Mouse (Mus musculus) liver (tissue): ENCODE data around the gene Pdxp.

ENCODE experiments used
- DNase-seq: peaks from one replicate; pipeline ENCODE4 v3.0.0-alpha.2; 2020; ENCODE audit warnings: mixed read lengths

Gene Pdxp

GRCm38 (mm10) chr15:78899740-78900584 lies 13.8 kb upstream of the Pdxp start, which contains the start of gene Sh3bp1:
TSS of gene Sh3bp1 (plus strand) at chr15:78899768.
- peak; percentile 88 for DNase-seq

- DNase-seq, result no peak
Observed at GRCm38 (mm10) chr15:78900585-78901421, 12.9 kb upstream of the Pdxp start.

- no peak for DNase-seq
Observed at GRCm38 (mm10) chr15:78901422-78901789, 12.3 kb upstream of the Pdxp start.

GRCm38 (mm10) chr15:78903243-78903642 lies 10.5 kb upstream of the Pdxp start:
- peak; percentile 84 for DNase-seq

GRCm38 (mm10) chr15:78908399-78908798 lies 5.3 kb upstream of the Pdxp start:
- no peak for DNase-seq

- no peak for DNase-seq
Observed at GRCm38 (mm10) chr15:78908982-78909381, 4.7 kb upstream of the Pdxp start.

GRCm38 (mm10) chr15:78912040-78912439 lies 1.7 kb upstream of the Pdxp start:
- DNase-seq, result no peak

GRCm38 (mm10) chr15:78914091-78914822 lies 538 bp downstream of the Pdxp start:
- no peak for DNase-seq

- DNase-seq, result no peak
Observed at GRCm38 (mm10) chr15:78914823-78915659, 1.3 kb downstream of the Pdxp start.

GRCm38 (mm10) chr15:78915660-78916017 lies 1.9 kb downstream of the Pdxp start:
- DNase-seq, result peak; percentile 74

- DNase-seq, result no peak
Observed at GRCm38 (mm10) chr15:78916052-78916826, 2.5 kb downstream of the Pdxp start.

- no peak for DNase-seq
Observed at GRCm38 (mm10) chr15:78918126-78918525, 4.4 kb downstream of the Pdxp start.

GRCm38 (mm10) chr15:78919914-78920313 lies 6.2 kb downstream of the Pdxp start:
- no peak for DNase-seq

GRCm38 (mm10) chr15:78922700-78923099 lies 9.0 kb downstream of the Pdxp start:
- DNase-seq, result peak; percentile 93

GRCm38 (mm10) chr15:78923585-78923984 lies 9.9 kb downstream of the Pdxp start:
- DNase-seq, result peak; percentile 91

- DNase-seq, result no peak
Observed at GRCm38 (mm10) chr15:78925129-78925528, 11.4 kb downstream of the Pdxp start.

- peak; percentile 93 for DNase-seq
Observed at GRCm38 (mm10) chr15:78926021-78926919, 12.6 kb downstream of the Pdxp start, which contains the start of gene Lgals1. TSS of gene Lgals1 (plus strand) at chr15:78926725.

GRCm38 (mm10) chr15:78927021-78927787 lies 13.5 kb downstream of the Pdxp start:
- peak; percentile 52 for DNase-seq

- DNase-seq, result peak; percentile 90
Observed at GRCm38 (mm10) chr15:78927788-78928457, 14.2 kb downstream of the Pdxp start.
